Mouse (Mus musculus) intestine, embryonic 14.5 days (tissue): ENCODE results near the gene Arhgap30. TPM values are rescaled to one million over a fixed set of nuclear protein-coding genes. Genes with fewer than 3 reads are reported as not detected.

ENCODE experiments used
- ATAC-seq: fragments of 200-750 bp; cut with Nextera tagmentation; replicated peaks from 2 replicates; pipeline ENCODE4 v1.8.0; 2017; ENCODE audit warnings: low read depth, moderate number of reproducible peaks, moderate TSS enrichment, moderate library complexity; ENCODE audit not compliant: low FRiP score, low TSS enrichment
- DNase-seq: peaks from one replicate; pipeline ENCODE4 v3.0.0-alpha.2; 2018; ENCODE audit warnings: low spot score
- H3K27ac ChIP-seq: fragments of 300-500 bp; sonication (generic); 2 replicates; pipeline ENCODE4 v1.5.1; 2014; ENCODE audit warnings: low read depth, mild to moderate bottlenecking, control low read depth
- H3K27me3 ChIP-seq: fragments of 300-500 bp; sonication (generic); replicated peaks from 2 replicates; pipeline ENCODE4 v1.6.1; 2014; ENCODE audit warnings: low read length, control low read depth; ENCODE audit not compliant: control insufficient read depth, insufficient read depth
- H3K36me3 ChIP-seq: fragments of 300-500 bp; sonication (generic); 2 replicates; pipeline ENCODE4 v1.6.1; 2014; ENCODE audit warnings: low read length, control low read depth; ENCODE audit not compliant: control insufficient read depth, insufficient read depth
- H3K4me1 ChIP-seq: fragments of 300-500 bp; sonication (generic); replicated peaks from 2 replicates; pipeline ENCODE4 v1.6.1; 2014; ENCODE audit warnings: low read length, control low read depth, mixed read lengths; ENCODE audit not compliant: control insufficient read depth, insufficient read depth
- H3K4me2 ChIP-seq: fragments of 300-500 bp; sonication (generic); 2 replicates; pipeline ENCODE4 v1.6.1; 2014; ENCODE audit warnings: low read length
- H3K4me3 ChIP-seq: fragments of 300-500 bp; sonication (generic); 2 replicates; pipeline ENCODE4 v1.5.1; 2014; ENCODE audit warnings: low read depth, low read length, control low read depth, mixed read lengths
- H3K9ac ChIP-seq: fragments of 300-500 bp; sonication (generic); 2 replicates; pipeline ENCODE4 v1.6.1; 2014; ENCODE audit warnings: mild to moderate bottlenecking, low read length
- H3K9me3 ChIP-seq: fragments of 300-500 bp; sonication (generic); 2 replicates; pipeline ENCODE4 v1.6.1; 2016; ENCODE audit warnings: low read length, control low read depth; ENCODE audit not compliant: control insufficient read depth
- WGBS: fragments of 180-500 bp; shearing (Covaris S2); extraction: QIAGEN DNeasy Blood & Tissue Kit; methylation state at CpG from one replicate; pipeline ENCODE4 v1.1.7; 2014; 5-methylcytosine and 5-hydroxymethylcytosine counted together
- polyA plus RNA-seq: library from polyadenylated mRNA; unstranded; fragments of >200 nt; fragmentation: Nextera tagmentation; extraction: Ambion mirVana; gene quantifications from 2 replicates; pipeline ENCODE4 v1.2.1, GENCODE M21; 2014

The Arhgap30 gene
- polyA plus RNA-seq, 1 experiment from 2014 or later = 1.1 TPM

DNA sequence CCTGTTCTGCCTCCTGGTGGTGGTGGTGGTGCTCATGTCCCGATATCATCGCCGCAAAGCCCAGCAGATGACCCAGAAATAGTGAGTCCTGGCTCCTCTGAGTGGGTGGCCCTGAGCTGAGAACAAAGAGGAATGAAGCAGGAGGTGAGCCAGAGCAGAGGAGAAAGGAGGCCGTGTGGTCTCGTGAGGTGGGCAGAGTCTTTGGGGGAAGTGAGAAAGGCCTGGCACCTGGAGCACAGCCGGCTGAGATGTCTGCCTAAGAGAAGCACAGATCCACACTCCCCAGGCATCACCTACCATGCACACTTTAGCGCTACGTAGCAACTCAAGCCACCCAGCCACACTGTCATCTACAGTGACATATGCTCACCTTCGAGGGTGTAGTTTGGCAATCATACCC is 3.6 kb upstream of the Arhgap30 start:
- no peak for ATAC-seq
- Histone ChIP-seq H3K27me3 (peaks cover 8% of the 10 kb centered on the region; the same call in 1 of the 2 replicates), H3K4me3 (no peak overlapping the region), H3K4me1 (peaks cover 2% of the 10 kb centered on the region; the same call in 1 of the 2 replicates), H3K27ac (no peak overlapping the region), H3K9me3 (no peaks in the 10 kb centered on the region), H3K4me2 (no peak overlapping the region), H3K9ac (no peak overlapping the region), H3K36me3 (no peaks in the 10 kb centered on the region)
- DNase-seq = no peak
- 53% methylated on average over 9 of the region's 9 CpGs for WGBS

DNA sequence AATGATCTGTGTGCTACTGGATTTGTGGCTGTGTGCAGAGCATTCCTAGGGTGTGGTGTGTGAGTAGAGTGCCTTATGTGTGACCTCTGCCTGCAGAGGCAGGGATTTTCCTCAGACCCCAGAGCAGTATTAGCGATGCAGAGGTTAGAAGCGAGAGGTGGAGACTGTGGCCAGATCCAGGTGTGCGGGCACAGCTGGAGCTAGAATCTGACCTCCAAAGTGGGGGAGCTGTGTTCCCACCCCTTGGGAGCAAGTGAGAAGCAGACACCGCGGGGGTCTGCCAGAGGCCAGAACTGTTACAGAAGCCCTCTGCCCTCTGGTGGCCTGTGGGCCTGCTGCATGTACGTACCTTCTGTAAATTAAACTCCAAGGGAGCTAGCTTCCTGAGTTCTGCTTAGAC is 1.7 kb upstream of the Arhgap30 start:
- Histone ChIP-seq H3K27ac (no peak overlapping the region), H3K27me3 (no peaks in the 10 kb centered on the region), H3K4me3 (no peak overlapping the region), H3K36me3 (no peaks in the 10 kb centered on the region), H3K4me2 (no peak overlapping the region), H3K4me1 (no peaks in the 10 kb centered on the region), H3K9me3 (no peaks in the 10 kb centered on the region), H3K9ac (no peak overlapping the region)
- ATAC-seq (0 out of 2 replicates have a peak, but pooled peaks have one; percentile 5), DNase-seq (peak; percentile 67)
- 23% methylated on average over 6 of the region's 6 CpGs for WGBS

DNA sequence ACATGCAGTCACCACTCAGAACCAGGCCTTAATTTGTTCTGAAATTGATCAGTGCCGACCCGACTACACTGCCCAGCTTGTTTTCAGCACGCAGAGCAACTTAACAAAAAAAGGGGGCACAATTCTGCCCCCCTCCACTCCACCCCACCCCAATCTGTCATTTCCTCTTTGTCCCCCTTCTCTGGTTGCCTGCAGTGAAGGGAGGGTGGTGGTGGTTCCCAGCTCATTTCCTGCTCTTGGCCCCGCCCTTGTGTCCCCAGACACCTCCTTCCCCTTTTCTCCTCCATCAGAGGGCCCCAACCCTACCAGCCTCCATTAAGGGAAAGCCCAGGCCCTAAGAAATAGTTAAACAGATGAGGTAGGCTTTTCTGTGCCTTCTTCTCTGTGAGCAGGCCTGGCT is 1.3 kb downstream of the Arhgap30 start:
- Histone ChIP-seq H3K27ac (no peak overlapping the region), H3K36me3 (no peaks in the 10 kb centered on the region), H3K4me1 (no peaks in the 10 kb centered on the region), H3K4me3 (no peak overlapping the region), H3K27me3 (no peaks in the 10 kb centered on the region), H3K9ac (no peak overlapping the region), H3K4me2 (no peak overlapping the region), H3K9me3 (no peaks in the 10 kb centered on the region)
- no peak for DNase-seq
- WGBS = 72% methylated on average over 4 of the region's 4 CpGs
- ATAC-seq = no peak

DNA sequence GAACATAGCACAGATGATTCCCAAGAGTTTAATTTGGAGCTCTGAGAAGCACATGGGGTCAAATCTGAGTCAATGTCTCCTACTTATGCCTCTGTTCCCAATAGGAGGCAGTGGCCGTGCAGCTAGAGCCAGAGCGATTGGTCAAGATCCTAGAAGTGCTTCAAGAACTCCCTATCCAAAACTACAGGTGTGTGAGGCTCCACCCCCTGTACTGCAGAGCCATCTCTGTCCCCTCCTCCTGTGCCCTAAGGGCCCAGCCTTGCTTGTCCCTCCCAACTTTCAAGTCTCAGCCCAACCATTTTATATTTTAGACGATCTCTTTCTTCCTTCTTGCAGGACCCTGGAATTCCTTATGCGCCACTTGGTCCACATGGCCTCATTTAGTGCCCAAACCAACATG is 13.1 kb downstream of the Arhgap30 start:
- no peaks in the 10 kb centered on the region for H3K4me1 ChIP-seq
- ATAC-seq (no peak), DNase-seq (no peak)
- 82% methylated on average over 4 of the region's 4 CpGs for WGBS
- no peak overlapping the region for H3K9ac ChIP-seq
- no peak overlapping the region for H3K4me3 ChIP-seq
- no peak overlapping the region for H3K27ac ChIP-seq
- no peak overlapping the region for H3K4me2 ChIP-seq
- H3K9me3 ChIP-seq = no peaks in the 10 kb centered on the region
- no peaks in the 10 kb centered on the region for H3K27me3 ChIP-seq
- H3K36me3 ChIP-seq = no peaks in the 10 kb centered on the region

DNA sequence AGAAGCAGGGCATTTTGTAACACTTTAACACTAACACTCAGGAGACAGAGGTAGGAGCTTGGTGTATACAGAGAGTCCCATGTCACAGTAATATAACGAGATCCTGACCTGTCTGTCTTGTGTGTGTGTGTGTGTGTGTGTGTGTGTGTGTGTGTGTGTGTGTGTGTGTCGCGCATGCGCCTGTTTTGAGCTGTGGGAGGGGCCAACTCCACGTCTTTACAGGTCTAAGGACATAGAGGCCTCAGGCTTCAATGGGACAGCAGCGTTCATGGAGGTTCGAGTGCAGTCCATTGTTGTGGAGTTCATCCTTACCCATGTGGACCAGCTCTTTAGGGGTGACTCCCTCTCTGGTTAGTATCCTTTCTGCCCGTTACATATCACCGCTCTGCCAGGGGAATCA is 14.2 kb downstream of the Arhgap30 start:
- no peaks in the 10 kb centered on the region for H3K4me1 ChIP-seq
- ATAC-seq = no peak
- no peak overlapping the region for H3K4me2 ChIP-seq
- H3K9ac ChIP-seq = no peak overlapping the region
- H3K27me3 ChIP-seq = no peaks in the 10 kb centered on the region
- no peaks in the 10 kb centered on the region for H3K9me3 ChIP-seq
- DNase-seq = no peak
- no peak overlapping the region for H3K27ac ChIP-seq
- H3K4me3 ChIP-seq = no peak overlapping the region
- no peaks in the 10 kb centered on the region for H3K36me3 ChIP-seq
- 81% methylated on average over 9 of the region's 9 CpGs for WGBS

DNA sequence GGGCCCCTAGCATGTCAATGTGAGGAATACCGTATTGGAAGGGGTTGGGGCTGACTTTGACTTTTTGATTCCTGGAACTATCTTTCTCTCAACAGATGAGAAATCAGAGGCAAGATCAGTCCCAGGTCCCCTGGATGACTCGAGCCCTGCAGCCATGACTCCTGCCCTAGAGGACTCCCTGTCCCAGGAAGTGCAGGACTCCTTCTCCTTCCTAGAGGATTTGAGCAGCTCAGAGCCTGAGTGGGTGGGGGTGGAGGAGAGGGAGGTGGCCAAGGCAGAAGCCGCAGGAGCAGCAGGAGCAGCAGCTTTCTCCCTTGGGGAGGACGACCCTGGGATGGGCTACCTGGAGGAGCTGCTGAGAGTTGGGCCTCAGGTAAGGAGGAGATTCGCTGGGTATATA is 18.5 kb downstream of the Arhgap30 start:
- Histone ChIP-seq H3K9me3 (no peaks in the 10 kb centered on the region), H3K9ac (no peak overlapping the region), H3K36me3 (no peaks in the 10 kb centered on the region), H3K4me3 (no peak overlapping the region), H3K27ac (no peak overlapping the region), H3K4me1 (no peaks in the 10 kb centered on the region), H3K27me3 (no peaks in the 10 kb centered on the region), H3K4me2 (no peak overlapping the region)
- ATAC-seq (no peak), DNase-seq (no peak)
- WGBS = 78% methylated on average over 5 of the region's 5 CpGs

DNA sequence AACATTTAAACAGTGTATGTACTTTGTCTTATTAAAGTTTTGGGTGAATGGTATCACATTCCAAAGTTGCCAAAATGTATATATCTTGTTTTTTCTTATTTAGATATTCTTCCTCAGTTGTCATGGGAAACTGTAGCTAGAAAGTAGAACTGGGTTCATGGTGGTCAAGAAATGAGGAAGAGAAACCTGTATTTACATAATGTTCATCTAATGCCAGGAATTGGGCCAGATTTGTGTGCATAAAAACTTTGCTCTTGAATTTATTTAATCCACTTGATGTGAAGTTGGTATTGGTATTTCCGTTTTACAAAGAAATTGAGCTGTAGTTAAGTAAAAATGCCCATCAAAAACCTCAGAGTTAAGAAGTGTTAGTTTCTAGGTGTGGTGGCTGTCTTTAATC is 21.5 kb downstream of the Arhgap30 start:
- Histone ChIP-seq H3K4me3 (no peak overlapping the region), H3K27me3 (no peaks in the 10 kb centered on the region), H3K9ac (no peak overlapping the region), H3K9me3 (no peaks in the 10 kb centered on the region), H3K4me2 (no peak overlapping the region), H3K36me3 (peaks cover 11% of the 10 kb centered on the region), H3K27ac (no peak overlapping the region), H3K4me1 (peaks cover 10% of the 10 kb centered on the region)
- DNase-seq (no peak), ATAC-seq (no peak)
- 95% methylated on average over 1 of the region's 1 CpGs for WGBS

DNA sequence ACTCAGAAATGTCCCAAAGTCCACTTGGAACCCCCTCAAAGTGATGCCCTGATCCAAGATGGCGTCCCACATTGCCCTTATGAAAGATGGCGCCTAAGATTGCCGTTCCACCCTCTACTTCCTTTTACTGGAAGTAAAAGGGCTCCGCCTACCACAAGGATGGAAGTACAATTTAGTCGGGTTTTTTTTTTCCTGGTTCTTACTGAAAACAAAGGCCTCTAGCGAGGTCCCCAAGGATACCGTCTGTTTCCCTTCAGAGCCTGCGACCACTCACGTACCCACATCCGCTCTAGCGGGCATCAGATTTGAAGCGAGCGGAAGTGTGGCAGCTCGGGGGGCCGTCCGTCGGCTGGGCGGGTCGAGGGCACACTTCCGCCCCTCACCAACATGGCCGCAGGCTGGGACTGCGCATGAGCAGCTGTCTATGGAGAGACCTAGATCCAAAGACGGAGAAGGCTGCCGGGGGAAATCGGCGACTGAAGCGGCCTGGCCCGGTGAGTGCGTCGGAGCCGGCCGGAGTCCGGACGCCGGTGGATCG is 22.3 kb downstream of the Arhgap30 start, which contains the start of gene Usf1:
Gene Usf1, plus strand, starts transcription at position 367 of the 538 bp plus-strand sequence.
- DNase-seq (peak; percentile 97), ATAC-seq (peak; percentile 96)
- Histone ChIP-seq H3K36me3 (peaks cover 18% of the 10 kb centered on the region), H3K27me3 (no peaks in the 10 kb centered on the region), H3K9me3 (no peaks in the 10 kb centered on the region), H3K4me1 (peaks cover 10% of the 10 kb centered on the region), H3K27ac (peak within 1 kb of the TSS; percentile 86), H3K4me3 (peak within 1 kb of the TSS; percentile 69), H3K4me2 (peak within 1 kb of the TSS; percentile 57), H3K9ac (peak within 1 kb of the TSS; percentile 93)
- under 1% methylated on average over 36 of the region's 36 CpGs for WGBS

DNA sequence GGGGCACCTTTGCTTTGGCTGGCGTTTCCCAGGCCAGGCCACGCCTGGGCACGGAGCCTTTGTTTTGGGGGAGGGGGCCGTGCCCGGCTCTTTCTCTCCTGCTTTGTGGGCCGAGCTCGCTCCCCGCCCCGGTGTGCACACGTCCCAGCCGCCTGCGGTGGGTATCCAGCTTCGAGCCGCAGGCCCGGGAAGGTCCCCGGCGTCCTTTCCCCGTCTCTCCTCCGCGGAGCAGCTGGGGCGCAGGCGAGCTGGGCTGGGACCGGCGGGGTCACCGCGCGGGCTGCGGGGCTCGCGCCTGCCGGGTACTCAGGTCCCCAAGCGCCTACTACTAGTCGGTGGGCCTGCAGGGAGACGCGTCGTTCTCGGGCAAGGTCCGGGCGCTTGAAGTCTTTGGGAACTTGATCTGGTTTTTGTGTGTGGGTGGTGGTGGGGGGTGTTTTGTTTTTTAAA is 22.8 kb downstream of the Arhgap30 start:
- WGBS = 0% methylated on average over 38 of the region's 39 CpGs
- peaks cover 10% of the 10 kb centered on the region for H3K4me1 ChIP-seq
- H3K27me3 ChIP-seq = no peaks in the 10 kb centered on the region
- ATAC-seq (peak; percentile 70), DNase-seq (no peak)
- H3K4me2 ChIP-seq = peak overlapping the region; percentile 57
- peak overlapping the region; percentile 69 for H3K4me3 ChIP-seq
- H3K27ac ChIP-seq = peak overlapping the region; percentile 86
- no peaks in the 10 kb centered on the region for H3K9me3 ChIP-seq
- peak overlapping the region; percentile 93 for H3K9ac ChIP-seq
- H3K36me3 ChIP-seq = peaks cover 23% of the 10 kb centered on the region
